Mouse (Mus musculus): ENCODE measurements around the gene Tial1.

The Tial1 gene

GRCm38 (mm10) chr7:128461285-128462215 lies at the start of gene Tial1:
TSS of gene Tial1 (minus strand) at chr7:128461717.
- DNase-seq (ENCODE audit: extremely low read depth, low read depth): peak; percentile 98

- DNase-seq (ENCODE audit: extremely low read depth, low read depth): no peak
These were observed 42.6 kb upstream of the Tial1 start for GRCm38 (mm10) chr7:128504091-128504490.

- no peak for DNase-seq (ENCODE audit: extremely low read depth, low read depth)
These were observed 38.3 kb upstream of the Tial1 start for GRCm38 (mm10) chr7:128499801-128500200.

DNA sequence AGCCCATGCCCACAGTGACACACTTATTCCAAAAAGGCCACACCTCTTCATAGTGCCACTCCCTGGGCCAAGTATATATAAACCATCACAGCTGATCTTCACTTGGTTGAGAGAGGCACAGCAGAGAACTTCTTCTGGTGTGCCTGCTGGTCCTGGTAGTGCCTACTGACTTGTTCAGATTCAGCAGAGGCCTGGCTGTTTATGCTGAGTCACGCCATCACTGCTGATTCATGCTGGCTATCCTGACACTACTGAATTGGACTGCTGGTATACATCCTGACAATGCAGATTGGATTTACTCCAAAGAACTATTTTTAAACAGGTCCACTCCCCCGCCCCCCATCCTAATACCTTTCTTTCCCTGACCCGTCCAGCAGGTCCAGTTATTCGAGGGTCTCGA lies 33.0 kb upstream of the Tial1 start:
- DNase-seq (ENCODE audit: extremely low read depth, low read depth): no peak

- DNase-seq (ENCODE audit: extremely low read depth, low read depth): no peak
These were observed 27.5 kb upstream of the Tial1 start for GRCm38 (mm10) chr7:128488986-128489385.

DNA sequence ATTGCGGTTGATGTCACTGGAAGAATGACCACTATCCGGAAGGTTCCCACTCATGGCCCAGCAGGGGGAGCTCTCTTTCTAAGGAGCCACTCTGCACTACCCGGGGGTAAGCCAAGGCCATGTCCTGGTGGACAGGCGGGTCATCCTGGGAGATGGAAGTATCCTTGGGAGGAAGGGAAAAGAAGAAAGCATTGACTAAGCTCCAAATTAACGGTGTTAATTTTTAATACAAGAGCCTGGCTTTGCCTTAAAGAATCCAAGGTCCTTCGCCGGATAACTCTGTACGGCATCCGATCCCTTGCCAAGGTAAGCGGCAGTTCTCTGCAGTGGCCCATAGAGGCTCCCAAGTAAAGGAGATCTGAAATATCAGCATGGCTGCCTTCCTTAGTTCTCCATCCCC lies 12.8 kb upstream of the Tial1 start:
- DNase-seq (ENCODE audit: extremely low read depth, low read depth): no peak

- DNase-seq (ENCODE audit: extremely low read depth, low read depth): no peak
These were observed 889 bp upstream of the Tial1 start for GRCm38 (mm10) chr7:128462406-128462805.

GRCm38 (mm10) chr7:128460865-128461228 lies 670 bp downstream of the Tial1 start:
- DNase-seq (ENCODE audit: extremely low read depth, low read depth): no peak

DNA sequence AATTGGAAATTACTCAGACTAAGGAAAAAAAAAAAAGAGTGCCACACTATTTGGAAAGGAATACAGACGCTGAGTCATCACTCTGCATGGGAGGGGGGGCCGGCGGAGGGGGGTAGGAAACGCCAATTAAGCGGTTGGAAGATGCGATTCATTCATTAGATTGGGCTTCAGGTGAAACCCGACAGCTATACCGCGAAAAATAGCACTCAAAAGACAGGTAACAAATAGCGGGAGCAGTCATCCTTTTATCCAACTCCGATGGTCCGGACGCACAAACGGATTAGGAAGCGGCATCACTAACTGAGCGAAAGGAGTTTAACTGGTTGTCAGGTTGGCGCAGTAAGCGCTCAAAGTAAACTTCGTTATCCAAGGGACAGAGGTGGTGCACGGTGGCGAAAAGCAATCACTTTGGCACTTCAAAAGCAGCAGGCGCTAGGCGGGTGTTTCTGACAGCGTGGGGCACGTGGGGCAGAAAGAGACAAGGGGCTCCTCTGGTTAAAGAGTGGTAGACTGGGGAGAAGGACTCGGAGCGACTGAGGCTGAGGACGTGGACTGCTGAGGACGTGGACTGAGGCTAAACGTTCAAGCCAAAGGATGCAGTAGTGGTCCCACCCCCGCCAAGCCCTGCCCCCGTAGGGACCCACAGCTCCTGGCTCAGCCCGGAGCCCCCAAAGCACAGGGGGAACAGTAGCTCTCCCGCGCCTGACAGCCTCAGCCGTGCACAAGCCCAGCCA lies 1.2 kb downstream of the Tial1 start:
- peak; percentile 35 for DNase-seq (ENCODE audit: extremely low read depth, low read depth)

GRCm38 (mm10) chr7:128459791-128460130 lies 1.8 kb downstream of the Tial1 start:
- no peak for DNase-seq (ENCODE audit: extremely low read depth, low read depth)

DNA sequence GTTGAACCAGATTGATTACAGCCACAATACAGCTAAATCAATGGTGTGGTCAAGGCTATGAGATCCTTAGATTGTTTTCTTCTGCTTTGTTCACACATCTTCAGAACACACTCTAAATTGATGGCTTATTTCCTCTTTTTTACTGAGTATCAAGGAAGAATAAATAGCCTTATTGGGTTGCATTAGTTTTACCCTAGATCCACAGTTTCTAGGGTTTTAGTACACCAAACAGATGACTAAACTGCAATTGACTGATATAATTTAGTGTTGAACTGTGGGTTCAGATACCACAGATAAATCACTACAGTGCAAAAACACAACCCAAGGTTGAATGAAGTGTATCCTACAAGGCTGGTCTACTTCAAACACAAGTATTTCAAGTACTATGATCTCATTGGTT lies 3.5 kb downstream of the Tial1 start:
- DNase-seq (ENCODE audit: extremely low read depth, low read depth): no peak

GRCm38 (mm10) chr7:128452731-128453130 lies 8.8 kb downstream of the Tial1 start:
- DNase-seq (ENCODE audit: extremely low read depth, low read depth): no peak

GRCm38 (mm10) chr7:128440584-128440983 lies 20.9 kb downstream of the Tial1 start:
- no peak for DNase-seq (ENCODE audit: extremely low read depth, low read depth)

GRCm38 (mm10) chr7:128439251-128439650 lies 22.3 kb downstream of the Tial1 start:
- no peak for DNase-seq (ENCODE audit: extremely low read depth, low read depth)

DNA sequence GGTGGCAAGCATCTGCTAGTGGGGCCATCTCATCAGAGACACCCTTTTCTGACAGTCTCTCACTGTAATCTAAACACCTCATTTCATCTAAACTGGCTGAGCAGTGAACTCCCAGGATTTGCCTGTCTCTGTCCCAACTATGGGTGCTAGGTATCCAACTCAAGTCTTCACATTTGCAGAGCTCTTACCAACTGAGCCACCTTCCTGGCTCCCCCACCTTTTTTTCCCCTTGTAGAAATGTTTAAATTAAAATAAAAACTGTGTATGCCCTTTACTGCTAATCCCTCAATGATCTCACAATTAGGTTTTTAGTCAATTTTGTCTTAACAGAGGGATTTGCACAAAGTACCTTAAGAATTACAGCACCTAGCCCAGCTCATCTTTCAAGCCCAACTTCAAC lies 23.4 kb downstream of the Tial1 start:
- DNase-seq (ENCODE audit: extremely low read depth, low read depth): no peak

DNA sequence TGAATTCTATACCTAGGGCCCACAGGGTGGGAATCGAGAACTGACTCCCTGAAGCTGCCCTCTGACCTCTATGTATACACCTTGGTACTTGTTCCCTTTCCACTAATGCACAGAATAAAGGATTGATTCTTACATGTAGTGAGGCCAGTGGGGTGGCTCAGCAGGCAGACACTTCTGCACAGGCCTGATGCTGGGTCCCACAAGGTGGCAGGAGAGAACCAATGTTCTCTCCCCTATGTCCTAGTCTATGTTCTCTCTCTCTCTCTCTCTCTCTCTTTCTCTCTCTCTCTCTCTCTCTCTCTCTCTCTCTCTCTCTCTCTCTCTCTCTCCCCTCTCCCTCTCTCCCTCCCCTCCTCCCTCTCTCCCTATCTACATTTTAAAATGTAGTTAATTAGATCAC lies 28.3 kb downstream of the Tial1 start:
- DNase-seq (ENCODE audit: extremely low read depth, low read depth): no peak

- no peak for DNase-seq (ENCODE audit: extremely low read depth, low read depth)
These were observed 28.9 kb downstream of the Tial1 start for GRCm38 (mm10) chr7:128432574-128432973.

GRCm38 (mm10) chr7:128422491-128422890 lies 39.0 kb downstream of the Tial1 start:
- no peak for DNase-seq (ENCODE audit: extremely low read depth, low read depth)

DNA sequence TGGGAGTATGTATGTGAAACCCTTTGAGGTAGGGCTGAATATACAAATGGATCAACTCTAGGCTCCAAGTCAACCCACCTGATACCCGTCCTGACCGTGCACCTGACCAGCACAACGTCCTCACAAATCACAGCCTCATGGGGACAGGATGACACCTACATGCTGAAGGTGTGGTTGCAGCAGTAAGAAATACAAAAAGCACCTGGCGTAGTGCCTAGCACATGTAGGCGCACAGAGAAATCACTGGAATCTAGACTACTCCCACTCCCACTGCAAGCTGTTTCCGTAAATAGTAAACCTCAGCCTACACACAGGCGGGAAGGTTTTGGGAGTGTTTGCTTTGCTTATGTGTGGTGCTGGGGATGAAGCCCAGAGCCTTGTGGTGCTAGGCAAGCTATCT lies 39.8 kb downstream of the Tial1 start:
- no peak for DNase-seq (ENCODE audit: extremely low read depth, low read depth)

DNA sequence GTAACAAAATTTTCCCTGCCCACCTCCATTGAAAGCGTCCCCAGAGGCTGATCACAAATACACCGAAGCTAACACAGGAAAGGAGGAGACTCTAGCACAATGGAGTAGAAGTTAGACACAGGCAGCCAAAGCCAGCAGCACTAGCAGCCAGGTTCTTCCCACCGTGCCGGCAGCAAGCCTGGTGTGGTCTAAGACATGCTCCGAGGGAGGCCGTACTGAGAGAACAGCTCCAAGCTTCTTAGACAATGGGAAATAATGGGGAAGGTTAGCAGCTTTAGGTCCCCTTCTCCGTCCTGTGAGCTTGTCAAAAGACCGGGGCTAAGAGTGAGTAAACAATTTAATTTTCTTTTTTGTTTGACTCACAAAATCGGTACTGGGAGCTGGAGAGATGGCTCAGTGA lies 41.8 kb downstream of the Tial1 start:
- DNase-seq (ENCODE audit: extremely low read depth, low read depth): no peak

- no peak for DNase-seq (ENCODE audit: extremely low read depth, low read depth)
These were observed 43.4 kb downstream of the Tial1 start, which contains the start of gene Rgs10 for GRCm38 (mm10) chr7:128417930-128418779. TSS of gene Rgs10 (minus strand) at chr7:128418758.
